Mouse (Mus musculus): ENCODE results near the gene 4930426L09Rik.

The 4930426L09Rik gene

DNA sequence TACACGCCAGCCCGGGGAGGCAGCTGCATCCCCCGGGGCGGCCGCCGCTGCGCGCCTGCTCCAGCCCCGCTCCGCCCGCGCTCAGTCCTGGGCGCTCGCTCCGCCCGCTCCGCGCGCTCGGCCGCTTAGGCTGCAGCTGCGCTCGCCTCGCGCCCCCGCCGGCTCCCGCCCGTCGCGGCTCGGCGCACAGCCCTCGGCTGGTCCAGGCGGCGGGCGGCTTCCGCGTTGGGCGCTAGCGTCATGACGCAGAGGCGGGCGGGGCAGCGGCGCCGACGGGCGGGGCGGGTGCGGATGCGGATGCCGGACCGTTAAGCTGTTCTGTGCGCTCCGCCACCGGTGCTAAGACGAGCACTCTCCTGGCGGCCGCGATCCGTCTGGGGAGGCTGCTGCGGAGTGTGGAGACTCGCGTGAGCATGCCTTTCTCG, at the start of gene 4930426L09Rik, which contains the start of gene Pip4k2a:
Gene 4930426L09Rik, plus strand, starts transcription at position 290 of the 425 bp plus-strand sequence.
Gene Pip4k2a, minus strand, starts transcription at position 73 of the 425 bp plus-strand sequence.
- DNase-seq (ENCODE audit: low read depth, low spot score): peak; percentile 77

DNA sequence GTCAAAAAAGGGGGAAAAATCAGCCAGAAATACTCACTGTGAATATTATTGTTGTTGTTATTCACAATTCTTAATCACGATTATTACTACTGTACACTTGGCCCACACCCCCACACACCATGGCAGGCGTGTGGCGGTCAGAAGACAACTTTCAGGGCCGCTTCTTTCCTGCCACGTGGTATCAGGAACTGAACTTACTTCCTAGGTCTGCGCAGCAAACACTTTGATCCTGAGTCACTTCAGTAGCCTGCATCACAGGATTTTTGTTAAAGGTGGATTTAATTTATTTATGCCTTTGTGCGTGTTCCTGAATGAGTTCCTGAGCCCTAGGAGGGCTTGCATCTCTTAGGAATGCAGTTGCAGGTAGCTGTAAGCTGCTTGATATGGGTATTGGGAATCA, 49.4 kb upstream of the 4930426L09Rik start:
- no peak for DNase-seq (ENCODE audit: low read depth, low spot score)

DNA sequence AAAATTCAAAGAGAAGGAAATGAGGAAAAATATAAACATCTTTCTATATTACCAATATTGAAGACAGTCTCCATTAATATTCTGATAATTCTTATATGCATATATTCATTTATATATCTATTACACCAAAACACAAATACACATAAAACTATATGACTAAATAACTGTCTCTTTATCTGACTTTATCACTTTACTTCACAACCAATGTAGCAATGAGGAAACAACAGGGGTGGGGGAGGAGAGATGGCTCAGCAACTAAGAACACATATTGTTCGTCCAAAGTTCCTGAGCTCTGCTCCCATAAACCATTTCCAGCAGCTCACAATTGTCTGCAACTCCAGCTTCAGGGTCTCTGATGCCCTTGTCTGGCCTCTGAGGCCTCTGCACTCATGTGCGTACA, 47.4 kb upstream of the 4930426L09Rik start:
- DNase-seq (ENCODE audit: low read depth, low spot score): no peak

DNA sequence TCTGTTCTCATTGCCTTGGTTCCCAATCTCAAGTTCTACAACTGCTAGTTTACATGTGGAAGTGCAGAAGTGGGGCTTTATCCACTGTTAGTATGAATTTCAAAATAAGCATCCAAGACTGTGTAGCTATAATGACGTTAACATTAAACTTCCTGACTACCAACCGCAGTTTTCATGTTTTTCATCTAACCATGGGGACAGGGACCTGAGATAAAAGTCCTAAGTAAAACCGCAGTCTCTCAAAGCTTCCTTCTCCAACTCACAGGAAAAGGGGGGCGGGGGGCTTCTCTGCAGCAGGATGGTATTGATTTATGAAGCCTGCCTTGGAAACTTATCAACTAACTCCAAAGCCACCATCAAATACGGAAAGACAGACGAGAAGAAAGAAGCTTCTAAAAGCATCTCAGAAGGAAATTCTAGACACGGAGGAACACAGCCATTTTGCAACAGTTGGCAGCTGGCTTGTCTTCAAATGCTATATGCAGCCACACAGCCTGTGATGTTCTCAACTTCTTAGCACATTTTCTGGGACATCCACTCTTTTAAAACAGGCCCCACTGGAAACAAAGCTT, 46.0 kb upstream of the 4930426L09Rik start:
- no peak for DNase-seq (ENCODE audit: low read depth, low spot score)

DNA sequence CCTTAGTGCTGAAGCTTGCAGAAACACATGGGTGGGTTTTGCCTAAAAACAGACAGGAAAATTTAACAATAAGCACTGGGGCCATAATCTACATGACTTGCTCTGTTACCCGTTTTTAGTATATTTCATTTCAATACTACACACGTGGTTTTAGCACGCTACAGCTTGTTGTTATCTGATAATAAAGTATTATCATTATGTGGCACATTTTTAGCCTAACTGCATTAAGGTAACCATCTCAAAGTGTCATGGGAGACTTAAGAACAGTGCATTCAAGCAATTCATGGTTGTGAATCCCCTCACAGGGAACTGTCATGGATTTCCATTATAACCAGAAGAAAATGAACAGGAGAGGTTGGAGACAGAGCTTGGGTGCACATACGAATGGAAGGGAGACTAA, 43.7 kb upstream of the 4930426L09Rik start:
- DNase-seq (ENCODE audit: low read depth, low spot score): no peak

DNA sequence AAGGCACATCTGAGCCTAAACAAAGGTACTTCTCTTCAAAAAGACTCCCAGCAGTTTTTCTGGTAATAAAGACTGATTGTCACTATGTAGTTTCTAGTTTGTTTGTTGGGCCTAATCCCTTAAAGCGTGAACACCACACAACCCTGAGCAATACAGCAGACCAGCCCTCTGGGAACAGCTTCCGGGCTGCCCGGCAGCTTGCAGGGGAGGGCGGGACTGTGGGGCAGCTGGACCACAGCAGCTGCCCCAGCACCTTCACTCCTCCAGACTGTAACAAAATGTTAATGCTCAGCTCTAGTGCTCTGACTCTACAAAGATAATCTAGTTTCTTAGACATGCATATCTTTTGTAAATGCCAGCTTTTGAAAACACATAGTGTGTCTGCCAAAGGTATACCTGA, 43.1 kb upstream of the 4930426L09Rik start:
- no peak for DNase-seq (ENCODE audit: low read depth, low spot score)

DNA sequence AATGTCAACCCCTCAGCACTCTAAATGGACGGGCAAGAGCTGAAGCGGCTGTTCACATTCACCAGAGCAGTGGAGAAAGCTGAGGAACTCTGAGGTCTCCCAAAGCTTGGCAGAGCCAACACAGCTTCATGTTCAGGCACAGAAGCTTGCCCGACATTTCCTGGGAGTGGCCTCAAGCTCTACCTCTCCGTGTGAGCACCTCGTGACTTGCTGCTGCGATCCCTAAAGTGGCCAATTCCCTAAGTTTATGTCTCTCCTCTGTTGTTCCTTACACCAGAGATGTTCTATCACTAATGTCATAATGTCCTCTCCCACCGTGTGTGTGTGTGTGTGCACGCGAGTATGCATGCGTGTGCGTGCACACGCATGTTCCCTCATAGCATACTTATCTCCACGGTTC, 42.5 kb upstream of the 4930426L09Rik start:
- DNase-seq (ENCODE audit: low read depth, low spot score): no peak

DNA sequence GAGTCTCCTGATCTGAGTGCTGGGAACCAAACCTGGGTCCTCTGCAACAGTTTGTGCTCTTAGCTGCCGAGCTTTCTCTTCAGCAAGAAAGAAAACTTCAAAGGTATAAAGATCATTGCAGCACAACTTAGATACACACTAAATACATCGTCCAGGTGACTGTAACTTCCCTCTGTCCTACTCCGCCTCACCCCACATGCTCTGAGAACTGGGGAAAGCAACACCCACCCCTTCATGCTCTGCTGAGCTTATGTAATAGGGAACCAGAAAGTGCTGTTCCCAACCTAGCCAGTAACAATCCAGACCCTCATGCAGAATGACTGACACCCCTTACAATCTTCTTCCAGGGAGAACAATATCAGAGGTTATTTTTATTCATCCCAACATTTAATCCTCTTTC, 41.7 kb upstream of the 4930426L09Rik start:
- no peak for DNase-seq (ENCODE audit: low read depth, low spot score)

DNA sequence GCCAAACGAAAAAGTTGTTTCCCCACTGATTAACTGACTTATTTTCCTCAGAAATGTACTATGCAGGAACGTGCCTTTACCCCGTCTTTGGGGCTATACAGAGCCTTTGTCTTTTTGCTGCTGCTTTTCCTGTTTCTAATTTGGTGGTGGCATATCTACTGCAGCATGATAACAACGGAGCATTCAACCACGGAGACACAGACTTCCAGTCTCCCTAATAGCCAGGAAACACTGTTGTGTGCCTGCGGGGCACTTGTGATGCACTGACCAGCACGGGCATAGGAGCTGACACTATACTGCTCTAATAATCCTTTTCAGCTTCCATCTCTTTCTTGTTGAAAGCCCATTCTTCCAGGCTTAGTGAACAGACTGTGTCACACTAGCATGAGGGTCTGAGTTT, 41.2 kb upstream of the 4930426L09Rik start:
- no peak for DNase-seq (ENCODE audit: low read depth, low spot score)

DNA sequence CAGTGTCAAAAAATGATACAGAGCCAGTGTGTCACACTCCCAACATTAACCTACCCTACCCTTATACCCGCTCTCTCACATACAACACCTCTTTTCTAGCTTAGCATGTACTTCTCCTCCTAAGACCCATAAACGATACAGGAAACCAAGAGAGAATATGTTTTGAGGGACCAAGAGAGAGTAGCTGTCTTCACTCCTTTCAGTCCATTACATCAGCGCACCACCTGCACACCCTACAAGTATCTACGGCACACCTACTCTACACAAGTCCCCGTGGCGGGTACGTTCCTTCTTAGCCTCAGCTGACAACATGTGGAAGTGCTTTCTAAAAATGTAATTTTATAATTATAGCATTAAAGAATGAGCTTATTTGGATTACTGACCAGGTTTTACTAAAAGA, 40.7 kb upstream of the 4930426L09Rik start:
- DNase-seq (ENCODE audit: low read depth, low spot score): no peak

DNA sequence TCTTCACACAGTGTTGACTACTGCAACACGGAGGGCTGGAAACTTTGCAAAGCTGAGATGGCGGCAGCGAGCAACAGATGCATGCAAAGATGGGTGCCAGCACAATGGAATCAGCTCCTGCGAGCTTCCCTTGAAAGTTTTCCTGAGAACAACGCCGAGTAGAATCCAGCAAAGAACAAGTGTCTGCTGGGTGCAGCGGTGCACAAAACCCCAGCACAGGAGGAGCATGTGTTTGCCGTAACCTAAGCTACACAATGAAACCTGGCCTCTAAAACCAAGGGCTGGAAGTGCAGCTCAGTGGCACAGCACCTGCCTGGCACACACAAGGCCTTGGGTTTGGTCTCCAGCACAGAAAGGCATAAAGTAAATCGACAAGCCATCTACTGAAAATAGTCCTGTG, 40.1 kb upstream of the 4930426L09Rik start:
- no peak for DNase-seq (ENCODE audit: low read depth, low spot score)

DNA sequence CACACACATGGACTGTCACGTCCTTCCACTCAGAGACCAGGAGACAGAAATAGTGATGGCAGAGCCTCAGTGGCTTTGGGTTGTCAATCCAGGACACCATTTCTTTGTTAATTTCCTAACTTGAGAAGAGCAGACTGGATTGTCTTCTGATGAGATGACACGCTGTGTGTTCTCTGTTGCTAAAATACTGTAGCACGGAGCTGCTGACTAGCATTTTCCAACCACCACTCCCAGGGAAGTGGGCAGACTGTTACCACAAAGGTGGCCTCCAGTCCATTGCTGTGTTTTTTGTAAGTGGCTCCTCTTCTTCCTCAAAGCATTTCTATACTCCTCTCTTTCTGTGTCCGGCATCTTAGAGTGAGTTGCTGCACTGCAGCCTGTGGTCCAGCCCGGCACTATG, 39.6 kb upstream of the 4930426L09Rik start:
- no peak for DNase-seq (ENCODE audit: low read depth, low spot score)

DNA sequence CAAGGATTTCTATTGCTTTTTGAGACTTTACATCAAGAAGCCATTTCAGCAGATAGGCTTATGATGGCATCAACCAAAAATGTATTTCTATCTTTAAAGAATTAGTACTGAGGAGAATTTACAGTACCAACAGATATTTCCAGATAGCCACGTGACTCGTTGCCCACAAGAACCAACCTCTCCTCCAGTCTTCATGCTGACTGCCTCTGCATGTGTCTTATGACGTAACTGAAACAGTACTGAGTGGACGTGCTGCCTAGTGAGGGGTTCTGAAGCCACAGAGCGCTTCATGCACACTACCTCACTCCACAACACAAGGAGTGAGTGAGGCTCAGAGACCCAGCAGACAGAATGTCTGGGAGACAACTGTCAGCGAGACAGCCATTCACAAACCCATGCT, 39.1 kb upstream of the 4930426L09Rik start:
- no peak for DNase-seq (ENCODE audit: low read depth, low spot score)

DNA sequence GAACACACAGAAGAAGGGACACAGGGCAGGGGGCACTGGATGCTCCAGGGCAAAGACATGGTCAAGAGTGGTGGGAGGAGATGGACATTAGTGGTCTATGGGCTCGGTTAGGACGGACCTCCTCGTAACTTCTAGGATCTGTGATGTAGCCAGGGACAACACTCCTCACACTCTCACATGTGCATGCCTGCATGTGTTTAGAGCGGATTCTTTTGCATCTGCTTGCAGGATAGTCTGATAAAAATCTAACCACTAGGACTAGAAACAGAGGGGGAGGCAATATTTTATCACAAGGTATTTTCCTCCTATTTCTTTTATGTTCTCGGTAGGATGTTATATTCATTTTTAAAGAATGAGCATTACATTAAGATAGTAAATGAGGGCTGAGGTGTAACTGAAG, 38.6 kb upstream of the 4930426L09Rik start:
- DNase-seq (ENCODE audit: low read depth, low spot score): no peak

DNA sequence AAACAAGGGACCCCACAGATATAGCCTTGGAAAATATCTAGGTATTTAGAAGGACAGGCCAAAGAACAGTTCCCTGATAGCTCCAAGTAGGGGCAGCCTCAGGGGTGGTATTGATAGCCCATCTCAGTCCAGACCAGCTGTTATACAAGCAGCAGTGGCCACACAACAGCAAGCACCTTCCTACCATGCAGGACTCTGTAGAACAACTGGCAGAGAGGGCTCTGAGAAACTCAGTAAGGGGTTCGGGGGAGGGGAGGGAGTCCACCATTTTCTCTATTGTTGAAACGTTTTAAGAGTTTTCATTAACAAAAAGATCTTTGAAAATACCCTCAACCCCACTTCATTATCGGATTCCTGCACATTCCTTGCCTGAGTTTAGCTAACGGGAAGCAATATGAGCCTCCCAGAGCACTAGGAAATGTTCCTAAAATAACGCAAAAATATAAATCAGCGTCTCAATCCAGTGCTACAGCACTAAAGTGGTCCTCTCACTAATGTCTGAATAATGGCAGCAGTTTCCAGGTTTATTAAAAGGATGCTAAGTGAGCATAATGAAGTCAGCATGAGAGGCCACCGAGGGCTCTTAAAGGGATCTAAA, 37.7 kb upstream of the 4930426L09Rik start:
- peak; percentile 50 for DNase-seq (ENCODE audit: low read depth, low spot score)

DNA sequence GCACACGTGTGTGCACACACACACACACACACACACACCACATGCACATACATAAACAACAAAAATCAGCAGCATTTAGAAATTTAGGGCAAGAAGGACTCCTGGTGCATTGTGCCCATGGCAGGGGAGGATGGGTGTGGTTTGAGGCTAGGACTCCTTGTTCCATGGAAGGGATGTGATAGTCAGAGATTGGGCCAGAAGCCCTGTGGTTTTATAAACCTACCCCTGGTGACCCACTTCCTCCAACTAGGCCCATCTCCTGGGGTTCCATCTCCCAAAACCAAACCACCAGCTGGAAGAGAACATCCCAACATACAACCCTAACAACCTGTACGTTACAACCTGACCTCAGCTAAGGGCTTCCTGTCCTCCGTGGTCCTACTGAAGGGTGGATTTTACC, 35.6 kb upstream of the 4930426L09Rik start:
- DNase-seq (ENCODE audit: low read depth, low spot score): no peak

DNA sequence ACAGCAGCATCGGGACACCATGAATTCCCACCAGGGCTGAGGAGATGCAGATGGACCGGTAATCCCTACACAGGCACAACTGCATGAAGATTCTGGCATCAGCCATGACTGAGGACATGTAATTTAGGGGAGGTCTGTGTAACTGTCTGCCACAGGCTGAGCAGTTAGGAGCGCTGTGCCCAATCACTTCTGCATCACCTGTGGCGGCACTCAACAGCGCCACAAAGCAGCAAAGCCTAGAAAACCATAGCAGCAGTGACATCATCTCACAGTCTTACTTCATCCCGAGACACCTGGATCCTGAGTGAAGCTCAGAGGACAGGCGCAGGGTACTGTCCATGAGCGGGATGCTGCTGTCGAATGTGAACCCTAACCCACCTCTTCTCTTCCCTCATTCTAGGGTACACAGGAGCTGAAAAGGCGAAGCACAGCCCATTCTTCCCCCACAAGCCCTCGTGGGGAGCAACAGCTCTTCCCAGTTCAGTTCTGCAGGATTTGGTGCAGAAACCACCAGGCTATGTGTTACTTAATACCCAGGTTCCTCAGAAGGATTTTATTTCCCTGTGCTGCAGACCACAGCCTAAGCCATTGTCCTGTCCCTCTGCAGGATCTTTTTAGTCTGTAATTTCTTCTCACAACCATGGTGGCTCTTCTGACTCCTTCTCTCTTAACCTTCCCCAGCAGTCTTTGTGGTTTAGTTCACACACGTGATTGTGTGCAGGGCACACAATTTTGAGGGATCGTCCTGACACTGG, 34.7 kb upstream of the 4930426L09Rik start:
- no peak for DNase-seq (ENCODE audit: low read depth, low spot score)

DNA sequence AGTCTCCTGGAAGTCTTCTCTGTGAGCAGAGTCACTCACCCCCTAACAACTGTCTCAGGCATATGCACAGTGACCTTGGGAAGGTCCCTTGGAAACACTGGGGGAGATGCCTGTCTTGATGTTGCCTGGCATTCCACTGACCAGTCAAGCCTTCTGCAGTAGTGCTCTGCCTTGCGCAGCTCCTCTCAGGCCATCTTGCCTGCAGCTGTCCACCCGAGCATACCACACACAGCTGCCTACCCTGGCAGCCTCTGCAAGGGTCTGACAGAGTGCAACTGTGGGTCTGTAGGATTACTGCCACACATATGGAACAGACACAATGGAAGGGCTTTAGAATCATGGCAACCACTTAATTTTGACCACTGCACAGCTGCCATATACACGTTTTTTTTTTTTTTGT, 33.0 kb upstream of the 4930426L09Rik start:
- no peak for DNase-seq (ENCODE audit: low read depth, low spot score)

DNA sequence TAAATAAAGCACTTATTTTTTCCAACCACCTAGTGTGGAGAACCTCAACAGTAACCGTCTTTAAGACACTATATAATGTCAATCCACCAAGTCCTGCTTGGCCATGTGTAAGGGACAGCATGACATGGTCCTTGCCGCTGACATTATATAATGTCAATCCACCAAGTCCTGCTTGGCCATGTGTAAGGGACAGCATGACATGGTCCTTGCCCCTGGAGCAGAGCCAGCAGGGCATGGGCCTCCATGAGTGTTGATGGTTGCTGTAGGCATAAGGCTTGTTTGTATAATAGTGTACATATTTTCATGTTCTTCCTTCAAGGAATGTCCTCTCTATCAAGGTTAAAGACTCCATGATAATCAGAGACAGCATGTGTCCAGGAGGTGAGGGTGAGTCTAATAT, 32.2 kb upstream of the 4930426L09Rik start:
- DNase-seq (ENCODE audit: low read depth, low spot score): no peak

DNA sequence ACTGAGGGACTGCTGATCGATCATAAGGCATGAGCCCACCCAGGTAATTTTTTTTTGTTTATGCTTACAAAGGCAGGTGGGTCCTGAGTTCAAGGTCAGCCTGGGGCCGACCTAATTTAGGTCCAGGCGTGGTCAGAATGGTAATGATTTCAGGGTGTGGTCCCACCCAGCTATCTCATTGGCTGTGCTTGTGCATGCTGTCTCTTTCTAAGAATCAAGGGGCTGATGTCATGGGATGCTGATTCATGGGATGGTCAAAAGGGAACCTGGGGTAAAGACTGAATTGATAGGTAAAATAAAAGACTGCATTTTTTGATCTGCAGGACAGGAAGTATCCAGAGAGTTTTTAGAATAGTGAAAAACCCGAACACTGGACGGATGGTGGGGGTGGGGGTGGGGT, 31.6 kb upstream of the 4930426L09Rik start:
- DNase-seq (ENCODE audit: low read depth, low spot score): no peak

DNA sequence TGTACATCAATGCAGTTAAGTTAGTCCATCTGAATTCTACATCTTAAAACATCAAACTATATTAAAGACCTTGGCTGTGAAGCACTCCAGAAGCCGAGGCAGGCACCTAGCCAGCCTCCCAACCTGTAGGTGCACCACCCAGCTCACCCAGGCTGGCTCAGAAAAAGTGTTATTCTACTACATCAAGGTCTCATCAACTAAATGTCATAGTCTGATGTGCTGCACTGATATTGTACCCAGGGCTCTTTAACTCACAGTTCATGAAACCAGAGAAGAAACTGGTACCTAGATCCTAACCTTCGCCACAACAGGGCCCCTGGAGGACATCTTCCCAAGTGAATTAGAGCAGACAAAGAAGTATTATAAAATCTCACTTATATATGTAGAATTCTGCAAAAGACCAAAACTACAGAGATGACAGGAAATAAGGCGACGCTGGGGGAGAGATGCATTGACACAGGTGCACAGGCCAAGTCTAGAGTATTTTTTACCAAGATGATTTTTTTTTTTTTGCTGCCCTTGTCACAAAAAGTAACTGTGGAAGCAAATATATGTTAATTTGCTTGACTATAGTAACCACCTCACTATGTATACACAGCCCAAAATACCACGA, 30.6 kb upstream of the 4930426L09Rik start:
- no peak for DNase-seq (ENCODE audit: low read depth, low spot score)

DNA sequence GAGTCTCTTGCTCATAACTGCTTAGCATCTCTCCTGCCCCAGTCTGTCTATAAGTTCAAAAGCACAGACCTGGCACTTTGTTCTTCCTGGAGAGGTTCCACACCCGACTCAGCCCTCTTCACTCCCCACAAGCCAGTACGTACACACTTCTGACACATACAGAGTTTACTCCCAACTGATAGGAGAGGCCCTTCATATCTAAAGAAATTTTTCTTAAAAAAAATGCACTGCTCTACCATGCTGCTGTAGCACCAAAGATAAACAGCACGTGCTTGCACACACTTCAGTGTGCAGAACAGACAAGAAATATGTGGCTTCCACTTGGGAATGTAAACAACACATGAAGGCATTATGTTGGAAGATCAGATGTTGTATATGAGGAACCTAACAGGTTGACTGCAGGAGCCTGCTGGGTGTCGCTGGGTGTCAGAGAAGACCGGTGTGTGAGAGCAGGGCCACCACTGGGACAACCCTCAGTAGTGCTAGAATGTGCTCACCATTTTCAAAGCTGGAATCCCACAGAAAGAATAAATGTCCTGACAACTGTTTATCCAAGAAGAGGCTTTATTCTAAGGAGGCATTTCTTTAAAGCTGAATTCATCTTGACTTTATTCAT, 29.0 kb upstream of the 4930426L09Rik start:
- no peak for DNase-seq (ENCODE audit: low read depth, low spot score)

All from forelimb bud, embryonic 11.5 days (tissue).